Mouse (Mus musculus) MEL-GATA-1-ER (cell line): ENCODE data around the gene Msantd2.

Source experiments
- DNase-seq: peaks from one replicate; pipeline ENCODE4 v3.0.0-alpha.2; 2012; ENCODE audit warnings: low read depth; ENCODE audit errors: extremely low read depth

Gene Msantd2

DNA sequence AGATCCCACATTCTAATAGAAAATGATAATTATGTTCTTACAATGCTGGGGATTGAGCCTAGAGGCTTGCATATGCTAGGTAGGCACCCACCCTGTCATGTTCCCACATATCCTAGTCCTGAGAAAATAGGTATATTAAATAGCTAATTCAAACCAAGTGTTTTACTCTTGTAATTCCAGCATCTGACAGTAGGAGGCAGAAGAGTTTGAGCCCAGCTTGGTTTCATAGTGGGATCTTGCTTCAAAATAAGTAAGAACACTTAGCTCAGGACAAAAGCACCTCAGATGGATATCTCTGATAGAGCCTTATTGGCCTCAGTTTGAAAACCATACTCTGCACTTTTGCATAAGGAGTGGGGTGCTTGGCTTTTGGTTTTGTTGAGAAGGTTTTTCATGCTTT, 15.2 kb downstream of the Msantd2 start:
- no peak for DNase-seq

DNA sequence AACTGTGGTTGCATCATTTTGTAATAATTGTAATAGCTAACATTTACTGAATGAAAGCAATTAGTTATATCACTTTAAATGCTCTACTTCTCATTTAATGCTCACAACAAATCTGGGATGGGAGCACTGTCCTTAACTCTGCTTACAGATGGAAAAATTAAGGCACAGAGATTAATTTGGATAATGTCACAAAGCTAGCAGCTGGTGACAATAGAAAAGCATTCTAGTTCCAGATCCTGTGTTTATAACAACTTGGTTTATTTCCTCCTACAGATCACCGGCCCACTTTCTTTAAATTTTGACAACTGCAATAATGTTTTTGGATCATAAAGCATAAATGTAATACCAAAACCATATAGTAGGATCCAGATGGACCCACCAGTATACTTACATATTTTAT, 16.9 kb downstream of the Msantd2 start:
- no peak for DNase-seq

DNA sequence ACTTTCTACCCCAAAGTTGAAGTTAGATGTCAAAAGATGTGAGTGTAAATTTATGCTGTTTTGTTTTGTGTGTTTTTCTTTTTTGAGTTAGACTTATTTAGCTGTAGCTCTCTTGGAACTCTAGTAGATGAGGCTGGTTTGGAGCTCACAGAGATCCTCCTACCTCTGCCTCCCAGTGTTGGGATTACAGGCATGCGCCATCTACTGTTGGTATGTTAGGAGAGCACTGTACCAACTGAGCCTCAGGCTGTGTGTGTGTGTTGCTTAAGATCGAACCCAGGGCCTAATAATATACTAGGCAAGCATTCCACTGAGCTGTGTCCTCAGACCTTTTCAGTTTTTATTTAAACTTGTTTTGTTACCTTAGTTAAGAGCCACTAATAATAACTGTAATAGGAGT, 23.0 kb downstream of the Msantd2 start:
- no peak for DNase-seq

DNA sequence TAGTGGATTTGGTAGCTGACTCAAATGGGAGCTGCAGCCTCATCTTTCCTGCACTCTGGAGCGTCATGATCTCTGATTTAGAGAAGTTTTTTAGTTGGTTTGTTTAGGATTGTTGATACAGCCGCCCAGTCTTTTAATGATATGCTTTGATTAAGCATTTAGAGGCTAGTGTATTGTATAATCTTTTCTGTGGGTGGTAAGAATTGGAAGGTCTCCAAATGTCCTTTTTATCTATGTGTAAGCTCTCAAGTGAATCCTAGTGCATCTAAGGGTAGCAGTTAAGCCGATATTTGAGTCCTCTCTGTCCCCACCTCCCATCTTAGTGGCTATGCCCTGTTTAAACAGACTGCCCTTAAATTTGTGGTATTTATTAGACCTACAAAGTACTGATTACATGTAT, 25.3 kb downstream of the Msantd2 start:
- DNase-seq: no peak

DNA sequence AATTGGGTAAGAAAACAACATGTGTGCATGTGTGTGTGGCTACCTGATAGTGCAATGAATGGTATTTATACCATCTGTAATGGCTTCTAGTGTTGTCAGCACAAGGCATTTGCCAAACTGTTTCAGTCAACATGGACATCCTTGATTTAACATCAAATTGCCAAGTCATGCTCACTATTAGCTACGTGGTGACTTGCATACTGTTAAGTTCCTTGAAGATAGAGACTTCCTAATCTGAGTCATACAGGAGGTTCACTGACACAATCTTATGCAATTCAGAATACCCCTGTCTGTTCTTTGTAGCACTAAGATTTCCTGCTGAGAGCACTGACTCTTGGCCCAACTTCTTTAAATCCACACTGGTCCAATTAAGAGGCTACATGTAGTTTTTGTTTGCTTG, 28.3 kb downstream of the Msantd2 start:
- DNase-seq: peak; percentile 84

DNA sequence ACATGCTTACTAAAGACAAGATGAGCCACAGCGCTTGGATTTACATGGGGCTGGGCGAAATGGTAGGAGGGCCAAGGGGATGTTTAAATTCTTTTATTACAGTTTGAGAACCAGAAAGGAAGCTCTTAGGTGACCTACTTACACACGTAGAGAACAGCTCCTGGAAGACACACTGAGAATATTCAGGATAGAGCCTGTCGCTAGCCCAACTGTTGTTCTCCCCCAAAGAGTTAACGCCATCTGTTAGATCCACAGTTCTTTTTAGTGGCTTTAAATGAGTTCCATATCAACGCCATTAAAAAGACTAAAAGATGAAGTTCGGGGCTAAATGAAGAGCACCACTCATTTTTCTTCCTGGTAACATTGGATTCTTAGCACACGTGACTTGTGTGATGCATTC, 29.9 kb downstream of the Msantd2 start:
- DNase-seq: no peak

DNA sequence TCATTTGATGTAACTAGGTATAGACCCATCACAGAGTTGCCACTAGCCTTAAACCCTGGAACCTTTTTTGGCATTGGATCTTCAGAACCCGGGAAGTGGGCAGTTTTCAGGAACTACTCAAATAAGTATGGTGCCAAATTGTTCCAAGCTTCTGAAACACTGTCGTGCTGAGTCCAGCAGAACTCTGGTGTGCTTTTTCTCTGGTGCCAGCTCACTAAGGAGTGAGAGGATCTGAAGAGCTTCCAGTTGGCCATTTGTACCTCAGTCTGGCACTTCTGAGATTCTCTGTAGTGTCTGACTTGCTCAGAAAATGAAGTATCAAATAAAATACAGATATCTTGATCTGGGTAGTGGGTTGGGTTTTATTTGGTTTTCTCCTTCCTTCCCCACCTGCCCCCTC, 30.9 kb downstream of the Msantd2 start:
- DNase-seq: no peak

DNA sequence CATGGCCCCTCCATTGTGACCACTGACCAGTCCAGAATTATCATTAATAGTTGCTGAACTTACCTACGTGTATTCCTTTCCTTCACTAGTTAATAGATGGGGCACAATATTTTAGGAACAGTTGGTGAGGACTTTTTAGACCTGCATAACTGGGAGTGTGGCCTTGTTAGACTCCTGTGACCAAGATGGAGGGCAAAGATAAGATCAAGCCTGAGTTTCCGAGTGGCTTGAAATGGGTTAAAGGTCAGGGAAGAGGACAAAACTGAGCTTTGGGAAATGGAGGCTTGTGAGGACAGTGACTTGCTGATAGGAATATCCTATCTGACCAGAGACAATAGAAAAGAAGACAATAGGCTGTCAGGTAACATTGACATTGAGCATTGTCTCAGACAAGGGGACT, 36.3 kb downstream of the Msantd2 start:
- DNase-seq: no peak

DNA sequence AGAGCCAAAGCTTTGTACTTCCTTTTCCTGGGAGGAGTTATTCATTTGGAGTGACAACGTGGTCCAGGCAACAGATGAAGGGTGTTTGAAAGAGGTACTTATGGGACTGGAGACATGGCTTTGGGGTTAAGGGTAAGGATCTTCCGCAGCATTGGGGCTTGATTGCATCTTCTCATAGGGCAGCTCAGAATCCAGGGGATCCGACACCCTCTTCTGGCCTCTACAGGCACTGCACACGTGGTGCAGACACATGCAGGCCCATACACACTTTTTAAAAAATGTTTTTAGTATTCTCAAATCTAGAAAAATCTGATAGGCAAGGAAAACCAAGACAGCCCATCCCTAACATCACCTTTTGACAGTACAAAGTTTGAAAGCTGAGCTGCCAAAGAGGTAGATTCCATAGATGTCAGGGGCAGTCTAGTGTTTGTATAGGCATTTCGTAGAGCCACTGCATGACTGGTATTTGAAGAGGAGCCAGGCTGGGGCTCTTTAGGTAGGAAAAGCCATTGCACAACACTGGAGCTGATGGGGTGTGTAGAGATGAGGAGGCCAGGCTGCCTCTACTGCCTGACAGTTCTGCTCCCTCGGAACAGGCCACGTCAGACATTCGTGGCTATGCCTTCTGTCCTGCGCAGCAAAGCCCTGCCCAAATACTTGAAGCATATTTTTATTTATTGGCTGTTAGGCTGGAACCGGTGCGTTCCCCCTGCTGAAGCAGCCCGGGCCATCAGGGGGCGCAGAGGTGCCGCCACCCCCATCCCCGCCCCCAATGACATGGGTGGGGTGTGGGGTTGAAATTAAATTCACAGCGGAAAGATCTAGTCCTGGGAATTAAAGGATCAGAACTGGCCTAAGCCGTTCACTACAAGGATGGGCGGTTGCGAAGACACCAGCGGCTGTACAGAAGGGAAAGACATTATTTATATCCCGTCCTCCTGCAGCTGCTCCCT, 37.6 kb downstream of the Msantd2 start:
- DNase-seq: no peak

DNA sequence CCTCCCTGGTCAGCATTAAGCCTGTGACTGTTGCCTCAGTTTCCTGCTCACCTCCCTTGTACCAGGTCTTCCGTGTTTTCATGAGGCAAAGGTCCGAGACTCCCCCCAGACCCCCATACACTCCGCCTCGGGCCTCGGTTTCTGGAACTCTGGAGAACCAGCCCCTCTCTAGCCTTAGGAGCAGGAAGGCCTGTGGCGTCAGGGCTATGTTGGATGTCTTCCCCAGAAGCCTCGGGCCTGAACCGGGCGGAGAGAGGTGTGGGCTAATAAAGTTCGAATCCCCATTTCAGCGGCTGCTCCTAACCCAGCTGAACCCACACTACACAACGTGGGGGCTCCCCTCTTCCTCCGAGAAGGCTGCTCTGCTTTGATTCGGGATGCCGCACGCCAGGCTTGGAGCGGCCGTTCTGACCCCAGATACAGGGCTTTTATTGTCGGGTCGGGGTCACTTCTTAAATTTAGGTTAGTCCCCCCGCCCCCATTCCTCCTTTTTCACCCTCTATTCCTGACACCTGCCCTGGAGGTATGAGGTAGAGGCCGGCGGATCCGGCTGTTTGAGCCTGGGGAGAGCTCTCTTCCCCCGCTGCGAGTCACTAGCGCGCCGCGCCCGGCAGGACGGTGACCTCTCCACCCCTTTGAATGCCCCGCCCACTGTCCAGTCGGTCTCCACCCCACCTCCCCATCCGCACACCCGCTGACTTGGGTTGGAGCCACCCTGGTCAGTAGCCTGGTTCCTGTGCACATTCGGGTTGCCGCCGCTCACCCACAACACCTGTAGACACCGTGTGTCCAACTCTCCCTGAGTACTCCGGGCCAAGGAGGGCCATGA, 38.5 kb downstream of the Msantd2 start, which contains the start of gene Esam:
Gene Esam, plus strand, starts transcription at position 683 of the 829 bp plus-strand sequence.
- DNase-seq: no peak

DNA sequence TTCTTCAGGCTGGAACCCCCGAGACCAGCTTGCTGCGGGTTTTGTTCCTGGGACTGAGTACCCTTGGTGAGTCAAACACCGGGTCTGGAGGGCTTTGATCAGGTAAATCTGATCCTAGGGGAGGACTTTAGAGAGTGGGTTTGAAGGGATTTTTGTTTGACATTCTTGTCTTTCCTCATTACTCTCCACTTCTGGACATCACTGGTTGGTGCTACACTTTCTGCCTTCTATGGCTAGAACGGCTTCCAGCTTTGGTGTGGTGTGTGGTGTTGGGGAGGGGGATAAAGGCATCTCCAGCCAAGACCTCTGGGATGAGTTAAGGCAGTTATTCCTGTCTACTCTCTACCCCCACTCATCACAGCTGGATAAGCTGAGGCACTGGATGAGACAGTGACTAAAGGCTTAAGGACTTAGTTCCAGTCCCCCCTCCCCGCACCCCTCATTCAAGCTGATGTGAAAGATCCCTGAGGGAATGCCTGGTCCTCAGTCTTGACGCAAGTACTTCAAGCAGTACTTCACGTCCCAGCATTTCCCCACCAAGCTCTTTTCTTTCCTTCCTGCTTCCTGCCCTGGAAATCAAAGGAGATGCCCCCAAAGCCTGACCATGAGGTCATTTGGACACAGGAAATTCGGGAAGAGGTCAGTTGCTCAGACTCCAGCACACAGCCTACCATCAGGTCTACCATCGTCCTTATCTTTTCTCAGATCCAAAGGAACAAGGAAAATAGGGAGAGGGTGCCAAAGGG, 39.3 kb downstream of the Msantd2 start:
- no peak for DNase-seq

DNA sequence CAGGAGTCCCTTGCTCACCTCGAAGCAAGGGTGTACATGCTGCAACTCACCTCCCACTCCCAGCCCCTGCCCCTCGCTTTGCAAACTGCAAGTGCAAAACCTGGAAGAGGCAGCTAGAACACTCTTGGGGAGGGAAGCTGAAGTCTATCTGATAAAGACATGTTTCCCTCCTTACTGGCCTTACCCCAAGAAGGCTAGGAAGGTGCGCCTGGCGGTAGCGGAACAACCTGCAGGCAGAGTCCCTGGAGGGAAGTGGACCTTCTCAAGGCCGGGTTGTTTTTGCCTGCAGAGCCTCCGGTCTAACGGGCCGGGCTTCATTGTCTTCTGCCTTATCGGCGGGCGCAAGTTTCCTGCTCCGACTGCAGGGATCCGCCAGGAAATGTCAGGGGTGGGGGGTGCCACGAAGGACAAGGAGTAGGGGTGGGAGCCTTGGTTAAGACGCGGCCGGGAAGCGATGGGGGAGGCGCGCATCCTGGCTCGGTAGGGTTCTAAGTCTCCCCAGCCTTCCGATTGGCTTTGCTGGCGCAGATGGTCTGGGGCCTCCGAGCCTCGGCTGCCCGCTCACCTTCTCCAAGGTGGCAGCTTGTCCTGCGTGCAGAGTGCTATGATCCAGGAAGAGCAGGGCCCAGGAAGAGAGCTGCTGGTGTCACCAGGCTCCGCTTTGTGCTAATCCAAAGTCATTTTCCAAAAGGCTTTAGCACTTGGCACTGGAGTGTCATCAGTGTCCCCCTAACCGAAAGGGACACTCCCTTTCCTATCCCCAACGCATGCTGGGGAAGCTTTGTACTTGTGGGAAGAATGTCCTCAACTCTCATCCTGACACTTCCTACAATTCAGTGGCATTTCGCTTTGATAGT, 41.1 kb downstream of the Msantd2 start:
- DNase-seq: peak; percentile 63

DNA sequence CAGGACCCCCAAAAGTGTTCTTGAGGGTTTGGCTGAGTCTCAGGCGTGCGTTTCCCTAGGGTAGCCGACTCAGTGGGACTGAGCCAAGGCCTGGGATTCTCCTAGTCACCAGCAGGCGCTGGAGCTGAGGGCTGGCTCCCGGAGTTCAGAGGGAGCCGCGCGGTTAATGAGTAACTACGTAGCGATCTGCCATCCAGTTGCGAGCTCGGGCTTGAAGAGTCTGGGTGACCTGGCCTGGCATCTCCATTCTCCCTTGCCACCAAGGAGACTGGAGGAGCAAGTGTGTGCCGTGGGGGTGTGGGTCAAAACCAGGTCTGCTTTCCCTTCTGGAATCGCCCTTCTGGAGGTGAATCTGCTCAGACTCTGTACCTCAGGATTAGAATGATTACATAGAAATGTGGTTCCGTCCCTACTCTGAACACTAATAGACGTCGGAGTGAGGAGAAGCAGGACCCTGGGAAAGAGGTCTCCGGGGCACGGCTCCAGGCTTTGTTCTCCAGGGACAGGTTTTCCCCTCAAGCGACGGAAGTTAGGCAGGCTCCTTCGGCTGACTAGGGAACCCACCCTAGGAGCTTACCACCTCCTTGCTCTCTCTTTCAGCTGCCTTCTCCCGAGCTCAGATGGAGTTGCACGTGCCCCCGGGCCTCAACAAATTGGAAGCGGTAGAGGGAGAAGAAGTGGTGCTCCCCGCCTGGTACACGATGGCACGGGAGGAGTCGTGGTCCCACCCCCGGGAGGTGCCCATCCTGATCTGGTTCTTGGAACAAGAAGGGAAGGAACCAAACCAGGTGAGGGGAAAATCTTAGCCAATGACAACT, 42.0 kb downstream of the Msantd2 start:
- no peak for DNase-seq

DNA sequence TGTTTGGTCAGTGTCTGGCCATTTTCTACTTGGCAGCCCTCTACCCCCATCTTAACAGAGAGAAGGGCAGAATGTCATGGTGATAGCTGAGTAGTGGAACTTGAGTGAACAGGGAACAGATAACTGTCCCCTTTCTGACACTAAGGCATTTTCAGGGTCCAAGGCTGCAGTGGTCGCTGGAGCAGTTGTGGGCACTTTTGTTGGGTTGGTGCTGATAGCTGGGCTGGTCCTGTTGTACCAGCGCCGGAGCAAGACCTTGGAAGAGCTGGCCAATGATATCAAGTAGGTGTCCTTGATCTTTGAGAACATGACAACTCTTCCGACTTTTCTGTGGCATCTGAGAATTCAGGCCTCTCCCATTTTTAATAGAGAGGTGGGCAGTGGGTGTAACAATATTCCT, 47.7 kb downstream of the Msantd2 start:
- DNase-seq: no peak

DNA sequence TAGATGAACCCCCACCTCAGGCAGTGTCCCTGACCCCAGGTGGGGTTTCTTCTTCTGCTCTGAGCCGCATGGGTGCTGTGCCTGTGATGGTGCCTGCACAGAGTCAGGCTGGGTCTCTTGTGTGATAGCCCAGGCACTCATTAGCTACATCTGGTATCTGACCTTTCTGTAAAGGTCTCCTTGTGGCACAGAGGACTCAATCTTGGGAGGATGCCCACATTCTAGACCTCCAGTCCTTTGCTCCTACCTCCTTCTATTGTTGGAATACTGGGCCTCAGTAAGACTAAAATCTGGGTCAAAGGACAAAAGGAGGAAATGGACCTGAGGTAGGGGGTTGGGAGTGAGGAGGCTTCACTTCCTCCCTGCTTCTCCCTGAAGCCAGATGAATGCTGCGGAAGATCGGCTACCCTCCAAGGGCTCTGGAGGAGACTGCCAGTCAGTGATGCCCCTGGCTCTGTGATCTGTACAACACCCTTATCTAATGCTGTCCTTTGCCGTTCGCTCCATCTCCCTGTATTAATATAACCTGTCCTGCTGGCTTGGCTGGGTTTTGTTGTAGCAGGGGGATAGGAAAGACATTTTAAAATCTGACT, 48.6 kb downstream of the Msantd2 start:
- DNase-seq: no peak

DNA sequence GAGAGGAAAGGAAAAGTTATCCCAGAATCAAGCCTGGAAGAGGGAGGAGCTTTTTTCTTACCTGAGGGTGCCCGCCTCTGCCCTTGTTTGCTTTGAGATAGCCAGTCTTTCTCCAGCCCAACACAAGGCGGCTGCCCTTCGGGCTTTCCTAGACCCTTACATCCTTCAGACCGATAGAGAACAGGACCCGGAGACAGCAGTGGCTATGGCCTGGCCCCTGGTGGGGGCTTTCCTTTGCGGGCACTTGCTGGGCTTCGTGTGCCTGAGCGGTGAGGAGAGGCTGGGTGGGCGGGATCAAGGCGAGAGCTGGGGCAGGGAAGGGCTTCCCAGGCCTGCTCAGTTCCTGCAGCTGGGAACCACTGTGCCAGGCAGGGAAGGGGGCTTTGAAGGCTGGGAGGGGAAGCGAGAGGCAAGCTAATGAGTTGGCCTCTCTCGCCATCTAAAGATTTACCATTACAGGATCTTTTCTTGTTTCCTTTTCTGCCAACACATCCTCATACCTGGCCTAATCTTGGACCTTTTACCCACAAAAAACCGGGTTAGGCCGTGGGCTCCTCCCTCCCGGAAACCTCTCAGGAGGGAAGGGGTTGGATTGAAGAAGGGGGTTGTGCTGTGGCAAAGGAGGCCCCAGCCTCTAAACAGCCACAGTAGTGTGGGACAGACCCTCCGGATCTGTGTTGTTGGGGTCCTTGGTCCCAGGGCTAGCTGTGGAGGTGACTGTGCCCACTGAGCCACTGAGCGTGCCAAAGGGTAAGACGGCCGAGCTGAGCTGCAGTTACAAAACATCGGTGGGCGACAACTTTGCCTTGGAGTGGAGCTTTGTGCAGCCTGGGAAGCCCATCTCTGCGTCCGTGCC, 50.3 kb downstream of the Msantd2 start, which contains the start of gene Vsig2:
Gene Vsig2, plus strand, starts transcription at position 86 of the 856 bp plus-strand sequence.
- no peak for DNase-seq

DNA sequence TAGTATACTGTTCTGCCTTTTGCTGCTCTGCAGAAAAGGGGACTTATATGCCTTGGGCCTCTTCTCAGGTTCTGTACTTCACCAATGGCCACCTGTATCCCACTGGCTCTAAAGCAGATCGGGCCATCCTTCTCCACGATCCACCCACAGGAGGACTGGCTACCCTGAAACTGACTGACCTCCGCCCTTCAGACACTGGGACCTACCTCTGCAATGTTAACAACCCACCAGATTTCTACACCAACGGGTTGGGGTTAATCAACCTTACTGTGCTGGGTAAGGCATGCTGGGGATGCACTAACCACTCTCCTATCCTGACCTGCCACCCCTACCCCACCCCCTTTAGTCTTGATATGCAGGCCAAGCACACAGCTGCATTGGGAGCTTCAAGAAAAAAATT, 51.1 kb downstream of the Msantd2 start:
- no peak for DNase-seq
